Mouse (Mus musculus) kidney, postnatal 0 days (tissue): ENCODE measurements at regions not wholly inside any gene's neighbourhood (a gene's known extent, or its start where the extent isn't known, plus 50 kb on each side); places are given as distances from the start of the nearest gene placed in this dataset.

Source experiments
- ATAC-seq: fragments of 200-750 bp; cut with Nextera tagmentation; replicated peaks from 2 replicates; pipeline ENCODE4 v1.8.0; 2017; ENCODE audit warnings: low read depth, moderate number of reproducible peaks, moderate TSS enrichment, moderate library complexity; ENCODE audit not compliant: low FRiP score
- DNase-seq: peaks from one replicate; pipeline ENCODE4 v3.0.0-alpha.2; 2016; ENCODE audit warnings: low spot score
- H3K27ac ChIP-seq: fragments of 300-500 bp; sonication (generic); 2 replicates; pipeline ENCODE4 v1.5.1; 2014; ENCODE audit warnings: mild to moderate bottlenecking
- H3K27me3 ChIP-seq: fragments of 300-500 bp; sonication (generic); 2 replicates; pipeline ENCODE4 v1.6.1; 2014; ENCODE audit warnings: low read length, mixed read lengths; ENCODE audit not compliant: insufficient read depth
- H3K36me3 ChIP-seq: fragments of 300-500 bp; sonication (generic); 2 replicates; pipeline ENCODE4 v1.6.1; 2014; ENCODE audit warnings: low read length, mixed read lengths; ENCODE audit not compliant: insufficient read depth
- H3K4me1 ChIP-seq: fragments of 300-500 bp; sonication (generic); replicated peaks from 2 replicates; pipeline ENCODE4 v1.6.1; 2014; ENCODE audit warnings: antibody characterized with exemption, low read length, mixed read lengths; ENCODE audit not compliant: insufficient read depth
- H3K4me2 ChIP-seq: fragments of 300-500 bp; sonication (generic); 2 replicates; pipeline ENCODE4 v1.6.1; 2014; ENCODE audit warnings: mild to moderate bottlenecking, low read length, moderate library complexity, mixed read lengths
- H3K4me3 ChIP-seq: fragments of 300-500 bp; sonication (generic); replicated peaks from 2 replicates; pipeline ENCODE4 v1.5.1; 2014; ENCODE audit warnings: low read depth, low read length
- H3K9ac ChIP-seq: fragments of 300-500 bp; sonication (generic); 2 replicates; pipeline ENCODE4 v1.6.1; 2014; ENCODE audit warnings: low read depth, low read length
- H3K9me3 ChIP-seq: fragments of 300-500 bp; sonication (generic); replicated peaks from 2 replicates; pipeline ENCODE4 v1.6.1; 2016; ENCODE audit warnings: low read length, inconsistent platforms, mixed read lengths
- CTCF ChIP-seq: IDR thresholded peaks from 2 replicates; pipeline ENCODE4 v1.5.1; 2016; ENCODE audit warnings: antibody characterized with exemption, low read depth, mild to moderate bottlenecking, moderate library complexity
- WGBS: fragments of 180-500 bp; shearing (Covaris S2); extraction: QIAGEN DNeasy Blood & Tissue Kit; methylation state at CpG from one replicate; pipeline ENCODE4 v1.1.7; 2014; 5-methylcytosine and 5-hydroxymethylcytosine counted together

DNA sequence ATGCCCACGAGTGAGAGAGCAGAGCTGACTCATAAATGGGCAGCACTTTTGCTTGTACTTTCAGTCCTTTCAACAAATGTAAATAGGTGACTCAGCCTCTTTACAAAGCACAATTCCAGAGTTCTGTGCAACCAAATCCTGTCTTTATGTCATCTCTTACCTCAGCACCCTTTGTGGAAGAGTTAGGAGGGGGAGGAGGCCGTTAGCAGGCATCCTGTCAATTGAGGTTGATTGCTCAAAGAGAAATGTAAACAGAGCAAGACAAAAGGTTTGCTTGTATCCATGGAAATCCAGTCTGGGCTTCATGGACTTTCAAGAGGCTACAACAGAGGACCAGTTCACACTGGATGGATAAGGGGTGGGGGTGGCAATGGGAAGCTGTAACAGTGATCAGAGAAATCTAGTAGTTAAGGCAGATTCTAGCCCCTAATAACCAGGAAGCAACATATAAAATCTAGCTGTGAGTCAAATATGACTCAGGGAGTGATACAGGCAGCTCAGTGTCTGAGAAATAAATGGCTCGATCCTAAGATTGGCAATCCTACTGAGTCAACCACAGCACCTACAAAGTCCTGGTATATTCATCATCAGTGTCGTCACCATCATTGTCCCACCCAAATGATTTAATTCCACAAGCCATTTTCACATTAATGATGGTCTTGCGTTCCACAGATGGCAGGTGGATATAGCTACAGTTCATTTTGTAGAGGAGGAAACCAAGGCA is 136.0 kb upstream of the Rorb start:
- H3K9ac ChIP-seq = no peak overlapping the region
- H3K9me3 ChIP-seq = no peaks in the 10 kb centered on the region
- DNase-seq (no peak), ATAC-seq (no peak)
- no peak overlapping the region for H3K4me3 ChIP-seq
- no peak overlapping the region for H3K4me2 ChIP-seq
- no peaks in the 10 kb centered on the region for H3K27me3 ChIP-seq
- no peaks in the 10 kb centered on the region for H3K4me1 ChIP-seq
- WGBS = 60% methylated on average over 5 of the region's 5 CpGs
- H3K36me3 ChIP-seq = no peaks in the 10 kb centered on the region
- no peak overlapping the region for H3K27ac ChIP-seq
- no peak for TF ChIP-seq CTCF

GRCm38 (mm10) chr19:19229305-19229994 is 118.5 kb upstream of the Rorb start:
- no peak overlapping the region for H3K9ac ChIP-seq
- no peak overlapping the region for H3K27ac ChIP-seq
- no peaks in the 10 kb centered on the region for H3K9me3 ChIP-seq
- H3K4me2 ChIP-seq = no peak overlapping the region
- H3K36me3 ChIP-seq = no peaks in the 10 kb centered on the region
- DNase-seq (no peak), ATAC-seq (no peak)
- no peaks in the 10 kb centered on the region for H3K27me3 ChIP-seq
- 84% methylated on average over 3 of the region's 3 CpGs for WGBS
- no peak for TF ChIP-seq CTCF
- no peaks in the 10 kb centered on the region for H3K4me1 ChIP-seq
- H3K4me3 ChIP-seq = no peak overlapping the region

- H3K4me3 ChIP-seq = no peak overlapping the region
- no peak for ATAC-seq
- H3K4me2 ChIP-seq = no peak overlapping the region
- no peaks in the 10 kb centered on the region for H3K4me1 ChIP-seq
- H3K27me3 ChIP-seq = no peaks in the 10 kb centered on the region
- TF ChIP-seq CTCF = no peak
- 91% methylated on average over 6 of the region's 6 CpGs for WGBS
- H3K9me3 ChIP-seq = no peaks in the 10 kb centered on the region
- no peak overlapping the region for H3K9ac ChIP-seq
- no peak overlapping the region for H3K27ac ChIP-seq
- no peak for DNase-seq
- H3K36me3 ChIP-seq = no peaks in the 10 kb centered on the region
Observed at GRCm38 (mm10) chr19:19220826-19221225, 109.8 kb upstream of the Rorb start.

DNA sequence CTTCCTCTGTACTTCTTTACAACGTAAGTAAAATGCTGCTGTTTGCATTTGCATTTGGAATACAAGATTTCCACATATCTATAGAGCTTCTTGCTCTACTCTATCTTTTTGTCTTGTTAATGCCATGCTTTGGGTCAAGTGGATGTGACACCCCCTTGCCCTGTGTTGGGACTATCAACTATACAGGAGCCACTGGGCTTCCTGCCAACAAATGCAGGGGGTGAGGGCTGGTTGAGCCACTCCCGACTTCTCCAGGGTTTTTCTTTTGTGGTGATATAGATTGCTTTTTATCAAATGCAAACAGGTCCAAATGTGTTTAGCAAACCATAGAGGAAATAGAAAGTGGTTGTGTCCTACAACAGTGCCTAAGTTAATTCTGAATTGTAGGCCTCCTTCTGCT is 108.4 kb upstream of the Rorb start:
- Histone ChIP-seq H3K27ac (no peak overlapping the region), H3K4me3 (no peak overlapping the region), H3K9me3 (no peaks in the 10 kb centered on the region), H3K4me2 (no peak overlapping the region), H3K27me3 (no peaks in the 10 kb centered on the region), H3K36me3 (no peaks in the 10 kb centered on the region), H3K9ac (no peak overlapping the region), H3K4me1 (no peaks in the 10 kb centered on the region)
- TF ChIP-seq CTCF = no peak
- DNase-seq (no peak), ATAC-seq (no peak)
- 66% methylated on average over 2 of the region's 2 CpGs for WGBS

- no peak for ATAC-seq
- H3K27me3 ChIP-seq = no peaks in the 10 kb centered on the region
- no peak overlapping the region for H3K9ac ChIP-seq
- H3K27ac ChIP-seq = no peak overlapping the region
- no peaks in the 10 kb centered on the region for H3K36me3 ChIP-seq
- no peak overlapping the region for H3K4me3 ChIP-seq
- no peak for DNase-seq
- H3K9me3 ChIP-seq = no peaks in the 10 kb centered on the region
- no peak for TF ChIP-seq CTCF
- no peaks in the 10 kb centered on the region for H3K4me1 ChIP-seq
- WGBS = 78% methylated on average over 3 of the region's 3 CpGs
- no peak overlapping the region for H3K4me2 ChIP-seq
Observed at GRCm38 (mm10) chr19:19218700-19219099, 107.7 kb upstream of the Rorb start.

DNA sequence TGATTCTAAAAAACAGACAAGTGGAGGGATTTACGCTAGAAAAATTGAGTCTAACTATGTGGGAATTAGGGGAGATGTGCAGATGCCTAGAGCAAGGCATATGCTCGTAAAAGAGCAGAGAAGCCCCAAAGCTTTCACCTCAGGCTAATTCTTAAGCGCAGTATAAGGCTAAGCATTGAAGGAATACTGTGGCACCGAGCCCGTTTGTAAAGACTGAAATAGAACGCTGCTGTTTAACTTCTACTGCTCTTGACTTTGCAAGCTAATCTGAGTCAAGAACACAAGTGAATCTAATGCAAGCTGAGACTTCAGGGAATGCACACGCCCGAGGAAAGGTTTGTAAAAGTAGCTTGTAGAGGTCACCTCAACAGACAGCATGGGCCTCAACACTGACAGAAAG is 88.5 kb upstream of the Rorb start:
- DNase-seq = no peak

More for the DNA sequence above, 88.5 kb upstream of the Rorb start:
- Histone ChIP-seq H3K4me2 (no peak overlapping the region), H3K9ac (no peak overlapping the region), H3K4me3 (no peak overlapping the region), H3K4me1 (no peaks in the 10 kb centered on the region), H3K36me3 (no peaks in the 10 kb centered on the region), H3K9me3 (no peaks in the 10 kb centered on the region), H3K27ac (no peak overlapping the region), H3K27me3 (no peaks in the 10 kb centered on the region)
- no peak for ATAC-seq
- TF ChIP-seq CTCF = no peak
- WGBS = 83% methylated on average over 8 of the region's 8 CpGs
